Mouse (Mus musculus) limb, embryonic 14.5 days (tissue): ENCODE measurements at regions not wholly inside any gene's neighbourhood (a gene's known extent, or its start where the extent isn't known, plus 50 kb on each side); places are given as distances from the start of the nearest gene placed in this dataset.
"Not testable (repeated sequence)": the region's sequence is repeated elsewhere in the genome, so short reads cannot be mapped to it uniquely, and the experiment has no call there.

Experiments used
- ATAC-seq: fragments of 200-750 bp; cut with Nextera tagmentation; 2 replicates; pipeline ENCODE4 v1.8.0; 2017; ENCODE audit warnings: low read depth, moderate number of reproducible peaks, moderate TSS enrichment; ENCODE audit not compliant: low FRiP score
- DNase-seq: peaks from one replicate; pipeline ENCODE4 v3.0.0-alpha.2; 2015; ENCODE audit warnings: low spot score
- H3K27ac ChIP-seq: fragments of 300-500 bp; sonication (generic); replicated peaks from 2 replicates; pipeline ENCODE4 v1.5.1; 2014; ENCODE audit warnings: low read depth, mild to moderate bottlenecking, low read length, moderate library complexity, mixed read lengths
- H3K27me3 ChIP-seq: fragments of 300-500 bp; sonication (generic); 2 replicates; pipeline ENCODE4 v1.6.1; 2014; ENCODE audit warnings: low read length, mixed read lengths; ENCODE audit not compliant: control insufficient read depth, insufficient read depth
- H3K36me3 ChIP-seq: fragments of 300-500 bp; sonication (generic); 2 replicates; pipeline ENCODE4 v1.6.1; 2014; ENCODE audit warnings: mild to moderate bottlenecking, low read length, moderate library complexity, mixed read lengths; ENCODE audit not compliant: control insufficient read depth, insufficient read depth
- H3K4me1 ChIP-seq: fragments of 300-500 bp; sonication (generic); 2 replicates; pipeline ENCODE4 v1.6.1; 2014; ENCODE audit warnings: antibody characterized with exemption, low read length, mixed read lengths; ENCODE audit not compliant: control insufficient read depth, insufficient read depth
- H3K4me2 ChIP-seq: fragments of 300-500 bp; sonication (generic); replicated peaks from 2 replicates; pipeline ENCODE4 v1.6.1; 2014; ENCODE audit warnings: low read depth, mild to moderate bottlenecking, low read length, moderate library complexity; ENCODE audit not compliant: severe bottlenecking
- H3K4me3 ChIP-seq: fragments of 300-500 bp; sonication (generic); replicated peaks from 2 replicates; pipeline ENCODE4 v1.5.1; 2014; ENCODE audit warnings: low read length
- H3K9ac ChIP-seq: fragments of 300-500 bp; sonication (generic); 2 replicates; pipeline ENCODE4 v1.6.1; 2014; ENCODE audit warnings: mild to moderate bottlenecking, low read depth, low read length, moderate library complexity; ENCODE audit not compliant: severe bottlenecking
- H3K9me3 ChIP-seq: fragments of 300-500 bp; sonication (generic); 2 replicates; pipeline ENCODE4 v1.6.1; 2016; ENCODE audit warnings: low read length; ENCODE audit not compliant: control insufficient read depth
- POLR2A ChIP-seq: fragments of 200-500 bp; IDR thresholded peaks from 2 replicates; pipeline ENCODE4 v1.8.0; 2012; ENCODE audit warnings: inconsistent platforms, mild to moderate bottlenecking, moderate library complexity, borderline replicate concordance; ENCODE audit not compliant: insufficient read depth, insufficient read length; ENCODE audit errors: extremely low read depth
- WGBS: fragments of 180-500 bp; shearing (Covaris S2); extraction: QIAGEN DNeasy Blood & Tissue Kit; methylation state at CpG from one replicate; pipeline ENCODE4 v1.1.7; 2014; 5-methylcytosine and 5-hydroxymethylcytosine counted together

GRCm38 (mm10) chr13:42000966-42001365, 50.9 kb upstream of the Hivep1 start:
- Histone ChIP-seq H3K9me3 (no peaks in the 10 kb centered on the region), H3K4me2 (no peak overlapping the region), H3K4me1 (peaks cover 14% of the 10 kb centered on the region), H3K4me3 (no peak overlapping the region), H3K27me3 (no peaks in the 10 kb centered on the region), H3K9ac (no peak overlapping the region), H3K36me3 (no peaks in the 10 kb centered on the region), H3K27ac (no peak overlapping the region)
- TF ChIP-seq POLR2A, result no peak
- no peak for ATAC-seq
- WGBS, result 56% methylated on average over 3 of the region's 3 CpGs
- no peak for DNase-seq

GRCm38 (mm10) chr13:41997883-41998282, 53.9 kb upstream of the Hivep1 start:
- ATAC-seq, result peak; percentile 84
- no peak for TF ChIP-seq POLR2A
- Histone ChIP-seq H3K4me2 (peak overlapping the region; percentile 41), H3K9me3 (no peaks in the 10 kb centered on the region), H3K36me3 (no peaks in the 10 kb centered on the region), H3K27me3 (no peaks in the 10 kb centered on the region), H3K27ac (0 out of 2 replicates have a peak overlapping the region, but pooled peaks have one; percentile 39), H3K4me1 (peaks cover 14% of the 10 kb centered on the region), H3K4me3 (peak overlapping the region; percentile 18; the same call in 1 of the 2 replicates), H3K9ac (no peak overlapping the region)
- DNase-seq, result peak; percentile 71
- 10% methylated on average over 9 of the region's 9 CpGs for WGBS

- Histone ChIP-seq H3K4me3 (no peak overlapping the region), H3K4me1 (peaks cover 14% of the 10 kb centered on the region), H3K36me3 (no peaks in the 10 kb centered on the region), H3K27ac (no peak overlapping the region), H3K27me3 (no peaks in the 10 kb centered on the region), H3K9ac (no peak overlapping the region), H3K4me2 (no peak overlapping the region), H3K9me3 (no peaks in the 10 kb centered on the region)
- DNase-seq, result no peak
- no peak for ATAC-seq
- TF ChIP-seq POLR2A, result no peak
- 61% methylated on average over 3 of the region's 3 CpGs for WGBS
Observed at GRCm38 (mm10) chr13:41994126-41994525, 57.7 kb upstream of the Hivep1 start.

GRCm38 (mm10) chr13:41975918-41976317, 75.9 kb upstream of the Hivep1 start:
- TF ChIP-seq POLR2A, result no peak
- H3K27me3 ChIP-seq, result no peaks in the 10 kb centered on the region

GRCm38 (mm10) chr13:41962915-41963314, 88.9 kb upstream of the Hivep1 start:
- Histone ChIP-seq H3K36me3 (no peaks in the 10 kb centered on the region), H3K27ac (no peak overlapping the region), H3K4me3 (no peak overlapping the region), H3K9me3 (no peaks in the 10 kb centered on the region), H3K9ac (no peak overlapping the region), H3K4me1 (no peaks in the 10 kb centered on the region), H3K27me3 (no peaks in the 10 kb centered on the region), H3K4me2 (no peak overlapping the region)
- DNase-seq (no peak), ATAC-seq (no peak)
- no peak for TF ChIP-seq POLR2A
- 69% methylated on average over 3 of the region's 3 CpGs for WGBS

More at GRCm38 (mm10) chr13:41975918-41976317, 75.9 kb upstream of the Hivep1 start:
- H3K4me2 ChIP-seq, result no peak overlapping the region
- no peak for ATAC-seq
- WGBS, result 61% methylated on average over 3 of the region's 3 CpGs
- no peaks in the 10 kb centered on the region for H3K36me3 ChIP-seq
- no peak for DNase-seq
- H3K4me1 ChIP-seq, result no peaks in the 10 kb centered on the region
- no peaks in the 10 kb centered on the region for H3K9me3 ChIP-seq
- H3K4me3 ChIP-seq, result no peak overlapping the region
- H3K9ac ChIP-seq, result no peak overlapping the region
- H3K27ac ChIP-seq, result no peak overlapping the region

- H3K4me3 ChIP-seq, DNase-seq, ATAC-seq, H3K36me3 ChIP-seq, H3K4me2 ChIP-seq, H3K9me3 ChIP-seq, H3K27ac ChIP-seq, H3K4me1 ChIP-seq, H3K9ac ChIP-seq, H3K27me3 ChIP-seq: not testable (repeated sequence)
- 90% methylated on average over 3 of the region's 3 CpGs for WGBS
Observed at GRCm38 (mm10) chr13:41960960-41961359, 90.9 kb upstream of the Hivep1 start.
